Mouse (Mus musculus) kidney, adult 2 months (tissue): Measurements from ENCODE around the gene Olfr847.

Source experiments
- CTCF ChIP-seq: fragments of 200-500 bp; conservative IDR thresholded peaks from 2 replicates; pipeline ENCODE4 v1.5.1; 2011; ENCODE audit warnings: low read depth, mild to moderate bottlenecking, control low read depth, low read length, moderate library complexity, mixed read lengths; ENCODE audit not compliant: insufficient read depth, insufficient read length
- POLR2A ChIP-seq: fragments of 200-500 bp; IDR thresholded peaks from one replicate; pipeline ENCODE4 v1.6.1; 2011; ENCODE audit warnings: low read depth, low read length, control low read depth

DNA sequence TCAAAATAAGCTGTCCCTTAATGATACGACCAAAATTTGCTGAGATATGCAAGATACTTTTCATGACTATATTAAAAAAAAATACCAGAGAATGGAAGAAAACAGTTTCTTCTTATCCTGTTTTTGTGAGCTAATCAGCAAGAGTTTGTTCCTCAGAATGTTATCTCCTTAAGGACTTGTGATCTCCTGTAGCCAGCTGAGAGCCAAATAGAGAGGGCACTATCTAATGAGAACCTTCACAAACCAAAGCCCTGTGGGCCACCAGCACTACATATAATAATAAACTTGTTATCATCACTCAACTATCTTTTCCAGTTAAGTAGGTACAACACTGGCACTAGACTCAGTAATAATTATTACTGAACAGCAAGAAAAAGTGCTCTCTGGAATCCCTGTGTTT is 42.3 kb downstream of the Olfr847 start, which contains the start of gene Olfr845:
- TF ChIP-seq CTCF (no peak), POLR2A (no peak)
